Mouse (Mus musculus) left cerebral cortex, adult 11 months (tissue): ENCODE results near the gene Snrpc.
"Not testable (repeated sequence)": the region's sequence is repeated elsewhere in the genome, so short reads cannot be mapped to it uniquely, and the experiment has no call there.

Experiments
- DNase-seq: peaks from one replicate; pipeline ENCODE4 v3.0.0; 2022; ENCODE audit warnings: low spot score

Gene Snrpc

DNA sequence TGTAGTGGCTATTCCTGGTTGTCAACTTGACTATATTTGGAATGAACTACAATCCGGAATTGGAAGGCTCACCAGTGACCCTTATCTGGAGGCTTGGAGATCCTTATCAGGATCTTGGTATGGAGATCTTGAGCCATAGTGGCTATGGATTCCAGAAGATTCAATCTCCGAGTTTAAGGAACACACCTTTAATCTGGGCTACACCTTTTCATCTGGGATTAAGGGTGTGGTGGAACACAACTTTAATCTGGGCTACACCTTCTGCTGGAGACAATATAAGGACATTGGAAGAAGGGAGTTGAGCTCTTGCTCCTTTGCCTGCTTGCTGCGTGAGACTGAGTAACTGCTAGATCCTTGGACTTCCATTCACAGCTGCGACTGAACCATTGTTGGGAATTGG lies at the start of gene Snrpc:
Gene Snrpc, plus strand, starts transcription at position 301 of the 400 bp plus-strand sequence.
- not testable (repeated sequence) for DNase-seq

DNA sequence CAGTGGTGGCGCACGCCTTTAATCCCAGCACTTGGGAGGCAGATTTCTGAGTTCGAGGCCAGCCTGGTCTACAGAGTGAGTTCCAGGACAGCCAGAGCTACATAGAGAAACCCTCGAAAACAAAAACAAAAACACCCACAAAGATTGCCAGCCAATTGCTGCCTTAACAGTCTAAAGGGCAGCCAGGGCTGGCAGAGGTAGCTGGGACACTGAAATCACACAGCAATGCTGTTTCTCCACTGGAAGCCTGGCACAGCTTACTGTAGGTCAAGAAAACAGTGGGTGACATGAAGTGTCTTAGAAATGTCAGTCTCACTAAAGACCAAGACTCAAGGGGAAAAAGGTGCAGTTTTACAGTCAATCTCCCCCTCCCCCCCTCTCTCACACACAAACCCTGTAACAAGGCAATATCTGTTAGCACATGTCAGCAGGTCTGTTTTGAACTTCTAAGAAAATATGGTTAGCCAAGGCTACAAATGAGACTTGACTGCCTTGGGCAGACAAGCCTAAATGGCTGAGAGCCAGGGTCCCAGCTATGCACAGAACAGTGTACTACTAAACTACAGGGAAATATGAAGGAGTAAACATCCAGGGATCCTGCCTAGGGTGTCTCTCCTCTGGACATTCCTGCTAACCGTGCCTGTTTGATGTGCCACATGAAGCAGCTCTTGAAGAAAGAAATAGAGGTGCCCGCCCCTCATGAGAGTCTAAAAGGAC lies 49.3 kb upstream of the Snrpc start:
- no peak for DNase-seq

DNA sequence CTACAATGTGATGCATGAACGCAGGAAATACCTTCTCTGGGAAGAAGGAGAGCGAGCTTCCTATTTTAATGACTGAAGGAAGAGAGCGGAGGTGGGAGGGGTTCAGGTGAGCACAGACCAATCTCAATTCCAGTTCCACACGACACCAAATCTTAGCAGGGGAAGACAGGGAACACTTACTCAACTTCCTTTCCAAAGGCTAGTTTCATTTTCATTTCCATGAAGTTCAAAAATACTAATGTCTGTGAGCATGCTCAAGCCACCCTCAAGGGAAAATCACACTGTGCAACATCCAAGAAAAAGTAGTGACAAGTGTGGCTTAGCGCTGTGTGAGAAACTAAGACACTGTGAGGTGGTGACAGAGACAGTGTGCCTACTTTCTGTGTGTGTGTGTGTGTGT lies 47.9 kb upstream of the Snrpc start:
- no peak for DNase-seq

DNA sequence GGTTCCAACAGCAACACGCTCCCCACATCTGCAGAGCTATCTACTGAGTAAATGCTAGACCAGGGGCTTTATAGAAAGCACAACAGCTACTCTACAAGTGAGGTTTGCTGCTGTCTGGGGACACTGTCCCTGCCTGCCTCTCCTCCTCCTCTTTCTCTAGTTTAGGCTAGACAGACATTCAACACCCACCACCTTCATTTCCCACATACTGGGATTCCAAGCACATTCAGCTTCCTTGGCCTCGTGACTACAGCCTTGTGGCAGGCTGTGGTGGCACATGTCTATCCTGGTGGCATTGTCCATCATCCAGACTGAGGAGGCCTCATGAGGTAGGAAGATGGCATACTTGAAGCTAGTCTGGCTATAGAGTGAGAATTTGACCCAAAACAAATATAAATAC lies 47.0 kb upstream of the Snrpc start:
- no peak for DNase-seq

DNA sequence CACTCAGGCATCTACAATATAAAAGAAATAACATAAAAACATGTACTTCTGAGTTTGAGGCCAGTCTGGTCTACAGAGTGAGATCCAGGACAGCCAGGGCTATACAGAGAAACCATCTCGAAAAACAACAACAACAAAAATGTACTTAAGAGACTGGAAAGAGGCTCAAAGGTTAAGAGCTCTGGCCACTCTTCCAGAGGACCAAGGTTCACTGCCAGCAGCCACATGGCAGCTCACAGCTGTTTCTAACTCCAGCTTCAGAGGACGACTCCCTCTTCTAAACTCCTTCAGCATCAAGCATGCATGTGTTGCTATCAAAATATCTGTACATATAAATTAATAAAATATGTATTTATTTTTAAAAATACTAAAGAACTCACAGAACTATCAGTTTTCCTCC lies 46.4 kb upstream of the Snrpc start:
- no peak for DNase-seq

DNA sequence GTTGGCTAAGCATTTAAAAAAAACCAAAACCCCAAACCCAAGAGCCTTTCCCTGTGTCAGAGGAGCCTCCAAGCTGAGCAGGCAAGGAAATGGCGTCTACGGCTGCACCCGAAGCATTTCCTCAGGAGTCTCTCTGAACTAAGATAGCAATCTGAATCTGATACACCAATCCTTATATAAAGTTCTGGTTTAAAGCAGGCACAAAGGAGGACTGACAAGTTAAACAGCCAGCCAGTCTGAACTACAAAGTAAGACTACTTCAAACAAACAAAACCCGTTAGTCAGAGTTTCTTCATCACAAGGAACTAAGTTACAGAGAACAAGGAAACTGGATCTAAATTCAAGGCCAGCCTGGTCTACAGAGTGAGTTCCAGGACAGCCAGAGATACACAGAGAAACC lies 45.4 kb upstream of the Snrpc start:
- no peak for DNase-seq

DNA sequence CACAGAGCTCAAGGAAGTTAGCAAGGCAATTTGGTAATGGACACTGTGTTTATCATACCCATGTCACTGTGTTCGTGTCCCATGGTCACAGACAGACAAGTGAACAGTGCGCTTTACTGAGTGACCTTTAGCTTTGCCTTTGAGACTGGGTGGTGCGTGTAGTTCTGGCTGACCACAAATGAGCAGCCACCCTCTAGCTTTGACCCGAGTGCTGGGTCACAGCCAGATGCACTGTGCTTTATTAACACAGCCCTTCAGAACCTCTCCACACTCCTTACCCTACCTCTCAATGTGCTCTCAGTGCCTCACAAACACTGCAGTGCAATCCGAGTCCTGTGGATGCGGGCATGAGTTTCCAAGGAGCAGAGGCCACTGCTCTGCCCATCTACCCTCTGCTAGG lies 44.8 kb upstream of the Snrpc start:
- no peak for DNase-seq

DNA sequence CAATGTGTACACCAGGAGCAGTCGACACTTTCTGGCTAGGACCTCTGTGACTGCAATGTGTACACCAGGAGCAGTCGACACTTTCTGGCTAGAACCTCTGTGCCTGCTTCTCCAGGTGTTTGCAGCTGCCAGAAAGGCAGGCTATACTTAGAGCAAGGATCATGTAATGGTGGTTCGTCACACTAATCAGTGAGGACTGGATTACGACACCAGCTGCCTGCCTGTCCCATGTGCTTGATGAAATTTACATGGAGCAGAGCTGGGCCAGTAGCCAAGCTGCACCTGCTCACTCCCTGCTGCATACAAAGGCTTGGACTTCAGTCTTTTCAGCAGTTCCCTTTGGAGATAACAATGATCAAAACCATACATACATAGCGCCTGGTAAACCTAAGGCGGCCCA lies 41.2 kb upstream of the Snrpc start:
- DNase-seq: no peak

DNA sequence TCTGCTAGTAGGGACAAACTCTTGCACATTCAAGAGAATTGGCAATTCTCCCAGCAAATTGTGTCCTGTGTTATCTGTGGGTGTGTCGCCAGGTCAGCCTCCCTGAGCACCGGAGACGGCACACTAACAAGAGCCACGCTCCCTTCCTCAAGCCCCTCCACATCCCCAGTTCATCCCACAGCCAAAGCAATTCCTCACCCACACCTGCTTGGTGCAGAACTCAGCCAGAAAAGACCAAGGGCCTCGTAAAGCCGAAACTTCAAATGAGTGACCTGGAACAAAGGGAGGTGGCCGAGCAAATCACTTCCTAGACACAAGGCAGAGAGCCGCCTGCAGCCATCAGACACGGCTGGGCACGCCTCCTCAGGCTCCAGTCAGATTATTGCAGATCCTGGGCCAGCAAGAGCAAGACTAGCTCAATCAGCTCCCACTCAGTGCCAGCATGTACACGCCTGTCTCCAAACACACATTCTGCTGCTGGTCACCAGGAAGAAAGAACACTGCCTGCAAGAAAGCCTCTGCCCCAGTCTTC lies 40.5 kb upstream of the Snrpc start:
- DNase-seq: no peak

DNA sequence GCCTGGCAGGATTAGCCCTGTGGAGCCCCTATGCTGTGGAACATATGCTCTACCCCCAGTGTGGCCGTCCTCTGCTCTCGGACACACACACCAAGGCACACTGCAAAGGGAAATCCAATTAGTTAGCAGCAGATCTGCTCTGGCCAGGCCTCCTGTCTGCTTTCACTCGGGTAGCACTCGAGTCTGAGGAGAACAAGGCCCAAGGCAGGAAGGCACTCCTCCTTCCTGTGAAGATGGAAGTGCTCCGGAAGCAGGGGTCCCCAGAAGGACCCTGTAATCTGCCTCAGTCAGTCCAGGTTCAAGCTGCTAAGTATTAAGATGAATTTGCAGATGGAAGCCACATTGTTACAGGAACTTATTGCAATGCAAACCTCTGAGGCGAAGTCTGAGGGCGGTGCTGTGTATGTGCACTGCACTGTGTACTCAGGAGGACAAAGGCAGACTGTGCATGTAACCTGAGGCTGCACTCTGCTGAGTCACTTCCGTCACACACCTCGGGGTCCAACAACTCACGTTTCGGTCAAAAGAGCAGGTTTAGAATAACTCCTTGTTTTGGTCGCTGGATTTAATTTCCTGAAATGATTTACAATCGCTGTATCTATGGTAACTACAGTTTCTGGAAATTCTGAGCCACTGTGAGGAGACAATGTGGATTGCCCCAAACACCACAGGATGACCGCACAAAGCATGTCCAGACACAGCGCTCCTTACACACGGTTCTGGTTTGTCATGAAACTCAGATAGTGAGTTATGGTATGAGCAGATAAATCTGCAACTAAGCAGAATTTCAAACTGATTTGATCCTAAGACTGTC lies 38.0 kb upstream of the Snrpc start:
- no peak for DNase-seq

DNA sequence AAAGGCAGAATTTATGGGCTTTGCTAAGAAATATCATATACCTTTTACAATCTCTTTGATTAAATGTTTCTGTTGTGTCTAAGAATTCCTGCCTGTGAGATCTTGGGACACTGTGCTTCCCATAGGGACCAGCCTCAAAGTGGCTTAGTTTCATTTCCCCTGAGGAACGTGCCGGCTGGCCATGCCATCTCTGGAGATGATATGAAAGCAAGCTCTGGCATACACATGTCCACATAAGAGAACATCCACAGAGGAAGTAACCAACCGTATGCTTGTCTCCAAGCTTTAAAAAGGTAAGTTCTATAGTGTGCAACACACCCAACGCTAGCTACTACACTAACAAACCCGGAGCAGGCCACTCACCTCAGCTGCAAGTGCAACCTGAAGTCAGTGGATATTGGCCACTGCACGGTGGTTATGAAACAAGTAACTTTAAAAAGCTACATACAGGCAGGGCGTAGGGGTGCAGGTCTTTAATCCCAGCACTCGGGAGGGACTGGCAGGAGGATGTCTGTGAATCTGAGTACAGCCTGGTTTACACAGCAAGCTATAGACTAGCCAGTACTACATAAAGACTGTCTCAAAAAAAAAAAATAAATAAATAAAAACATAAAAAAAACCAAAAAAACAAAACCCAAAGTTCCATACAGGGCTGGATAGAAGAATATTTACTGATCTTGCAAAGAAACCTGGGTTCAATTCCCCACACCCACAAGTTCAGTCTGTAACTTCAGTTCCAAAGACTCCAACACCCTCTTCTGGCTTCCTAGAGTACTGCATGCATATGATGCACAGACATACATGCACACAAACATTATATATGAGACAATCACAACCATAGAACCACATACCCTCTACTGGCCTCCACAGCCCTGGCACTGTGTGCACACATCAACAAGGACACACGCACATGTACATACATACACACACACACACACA lies 37.0 kb upstream of the Snrpc start:
- DNase-seq: no peak

DNA sequence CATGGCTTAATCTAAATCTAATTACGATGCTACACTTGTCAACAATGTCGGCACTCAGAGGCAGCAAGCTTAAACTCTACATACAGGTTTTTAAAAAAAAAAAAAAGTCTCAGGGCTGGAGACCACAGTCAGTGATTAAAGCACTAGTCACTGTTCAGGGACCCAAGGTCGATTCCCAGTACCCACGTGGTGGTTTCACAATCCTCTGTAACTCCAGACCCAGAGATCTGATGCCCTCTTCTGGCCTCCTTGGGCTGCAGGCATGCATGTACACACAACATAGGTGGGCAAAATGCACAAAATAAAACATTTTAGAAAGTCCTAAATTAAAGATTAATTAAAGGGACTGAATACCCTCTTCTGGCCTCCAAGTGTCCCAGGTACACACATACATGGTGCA lies 34.2 kb upstream of the Snrpc start:
- DNase-seq: no peak

DNA sequence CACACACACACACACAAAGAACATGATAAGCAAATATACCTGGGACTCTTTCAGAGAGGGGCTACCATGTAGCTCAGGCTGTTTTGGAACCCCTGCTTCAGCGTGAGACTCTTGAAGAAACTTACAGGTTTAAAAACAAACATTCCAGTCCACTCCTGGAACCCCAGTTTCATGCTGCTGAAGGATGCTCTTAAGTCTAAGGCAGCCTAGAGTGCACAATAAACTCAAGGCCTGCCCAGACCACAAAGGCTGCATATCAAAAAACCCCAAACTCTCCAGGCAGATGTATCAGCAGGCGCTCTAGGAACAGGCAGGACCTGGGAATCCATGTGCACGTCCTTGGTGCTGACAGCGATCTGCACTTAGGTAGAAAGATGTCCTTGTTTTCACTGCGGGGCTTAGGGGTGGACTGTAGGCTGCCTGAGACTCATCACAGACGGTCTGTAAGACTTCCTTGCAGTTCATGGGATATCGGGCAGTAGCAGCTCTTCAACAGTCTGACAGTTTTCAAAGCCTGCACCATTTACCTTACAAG lies 33.7 kb upstream of the Snrpc start:
- DNase-seq: no peak

DNA sequence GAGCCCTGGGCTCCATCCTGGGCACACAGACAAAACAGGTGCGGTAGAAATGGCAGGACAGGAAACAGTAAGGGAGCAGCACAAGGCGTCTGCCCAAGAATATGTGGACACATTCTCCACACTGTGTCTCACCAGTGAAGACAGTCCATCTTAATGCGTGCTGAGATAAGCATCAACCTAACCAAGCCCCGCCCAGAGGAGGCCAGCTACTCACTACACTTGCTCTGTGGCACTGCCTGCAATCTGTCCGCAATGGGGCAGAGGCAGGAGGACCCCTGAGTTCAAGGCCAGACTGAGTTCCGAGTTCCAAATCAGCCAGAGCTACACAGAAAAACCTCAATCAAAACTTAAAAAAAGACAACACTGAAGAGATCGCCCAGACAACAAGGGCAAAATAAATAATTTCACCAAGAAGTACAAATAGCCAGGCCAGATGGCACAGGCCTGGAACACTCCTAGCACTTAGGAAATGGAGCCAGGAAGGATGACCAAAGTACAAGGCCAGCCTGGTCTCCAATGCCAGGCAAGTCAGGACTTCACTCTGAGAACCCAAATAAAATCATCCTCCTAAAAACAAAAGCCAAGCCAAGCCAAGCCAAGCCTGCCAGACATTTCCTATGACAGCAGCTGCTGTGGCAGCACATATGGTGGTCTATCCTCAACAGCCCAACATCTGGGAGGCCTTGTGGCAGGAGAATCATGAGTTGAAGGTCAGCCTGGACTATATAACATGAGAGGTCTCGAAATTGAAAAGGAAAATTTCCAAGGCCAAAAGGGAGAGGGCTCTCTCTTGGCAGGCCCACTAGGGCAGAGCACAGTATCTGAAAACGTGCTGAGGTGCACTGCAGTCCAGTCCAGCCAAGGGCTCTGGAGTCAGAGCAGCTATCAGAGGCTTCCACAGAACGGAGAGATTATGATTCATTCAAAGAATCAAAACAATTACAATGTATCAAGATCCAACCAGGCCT lies 32.9 kb upstream of the Snrpc start:
- no peak for DNase-seq

DNA sequence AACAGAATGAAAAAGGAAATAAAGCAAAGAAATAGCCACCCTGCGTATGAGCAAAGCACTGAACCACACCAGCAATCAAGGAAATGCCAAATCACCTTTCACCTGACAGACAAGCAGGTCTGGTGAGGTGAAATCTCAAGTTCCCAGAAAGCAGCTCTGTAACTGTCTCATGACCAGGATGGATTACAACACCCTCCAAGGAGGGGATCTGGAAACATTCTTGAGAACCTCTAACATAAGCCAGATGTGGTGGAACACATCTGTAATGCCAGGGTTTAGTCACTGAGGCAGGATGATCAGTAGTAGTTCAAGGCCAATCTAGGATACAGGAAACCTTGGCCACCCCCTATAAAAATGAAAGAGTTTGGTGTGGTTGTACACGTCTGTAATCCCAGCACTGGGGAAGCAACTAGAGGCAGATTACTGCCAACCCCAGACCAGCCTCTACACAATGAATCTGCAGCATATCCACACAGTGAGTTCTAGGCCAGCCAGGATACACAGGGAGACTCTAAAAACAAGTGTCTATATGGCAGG lies 30.3 kb upstream of the Snrpc start:
- DNase-seq: no peak

DNA sequence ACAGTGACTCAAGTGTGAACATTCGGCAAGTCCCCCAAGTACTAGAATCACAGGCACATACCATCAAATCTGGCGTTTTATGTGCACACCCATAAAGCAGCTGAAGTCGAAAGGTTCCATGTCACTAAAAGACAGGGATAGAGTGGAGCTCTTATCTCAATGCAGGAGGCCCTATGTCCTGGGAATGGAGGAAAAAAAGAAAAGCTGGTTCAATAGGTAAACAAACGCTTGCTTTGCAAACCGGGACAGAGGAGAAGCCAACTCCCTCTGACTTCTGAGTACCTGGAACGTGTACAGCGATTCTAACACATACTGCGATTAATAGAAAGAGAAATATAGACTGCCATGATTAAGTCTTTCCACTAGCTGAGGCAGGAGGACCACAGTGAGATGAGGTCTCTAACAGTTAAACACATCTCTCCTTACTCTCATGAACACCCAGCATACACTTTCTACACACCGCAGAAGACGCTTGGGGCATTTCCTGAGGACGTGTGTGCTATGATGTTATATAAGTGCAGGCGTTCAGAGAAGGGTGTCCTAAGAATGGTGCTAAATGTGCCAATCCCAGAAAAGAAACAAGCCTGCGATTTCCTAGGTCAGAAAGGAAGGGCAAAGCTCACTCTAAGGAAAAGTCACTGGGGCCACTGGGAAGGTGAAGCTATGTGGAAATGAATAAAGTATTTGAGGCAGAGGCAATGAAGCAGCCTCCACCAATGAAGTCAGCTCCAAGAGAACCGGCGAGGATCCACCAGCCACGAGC lies 27.2 kb upstream of the Snrpc start:
- no peak for DNase-seq

DNA sequence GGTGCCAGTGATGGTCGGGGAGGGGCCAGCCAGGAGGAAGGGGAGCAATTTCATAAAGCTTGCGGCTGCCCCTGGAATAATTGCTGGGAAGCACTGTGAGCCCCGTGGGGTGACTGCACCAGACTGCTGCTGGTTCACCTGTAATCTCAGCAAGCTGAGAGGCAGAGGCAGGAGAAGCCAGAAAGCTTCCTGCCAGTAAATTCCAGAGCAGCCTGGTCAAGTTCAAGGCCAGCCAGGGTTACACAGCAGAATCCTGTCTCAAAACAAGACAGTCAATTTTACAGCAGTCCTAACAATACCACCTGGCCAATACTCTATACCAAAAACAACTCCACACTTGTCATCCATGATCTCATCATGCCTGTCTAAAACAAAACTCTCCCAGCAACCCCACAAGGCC lies 26.0 kb upstream of the Snrpc start:
- no peak for DNase-seq

DNA sequence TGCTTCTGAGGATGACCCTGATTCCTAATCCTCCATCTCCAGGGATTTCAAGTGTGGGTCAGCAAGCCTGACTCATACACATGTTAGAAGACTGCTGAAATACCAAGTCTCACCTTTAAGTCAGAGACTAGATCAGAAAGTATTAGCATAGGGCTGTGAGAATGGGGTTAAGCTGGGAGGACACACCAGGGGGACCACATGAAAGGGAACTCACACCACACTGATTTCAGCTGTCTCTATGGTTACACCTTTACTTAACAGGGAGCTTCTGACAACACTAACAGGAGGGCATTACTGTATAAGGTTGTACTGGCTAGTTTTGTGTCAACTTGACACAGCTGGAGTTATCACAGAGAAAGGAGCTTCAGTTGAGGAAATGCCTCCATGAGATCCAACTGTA lies 23.3 kb upstream of the Snrpc start:
- no peak for DNase-seq

DNA sequence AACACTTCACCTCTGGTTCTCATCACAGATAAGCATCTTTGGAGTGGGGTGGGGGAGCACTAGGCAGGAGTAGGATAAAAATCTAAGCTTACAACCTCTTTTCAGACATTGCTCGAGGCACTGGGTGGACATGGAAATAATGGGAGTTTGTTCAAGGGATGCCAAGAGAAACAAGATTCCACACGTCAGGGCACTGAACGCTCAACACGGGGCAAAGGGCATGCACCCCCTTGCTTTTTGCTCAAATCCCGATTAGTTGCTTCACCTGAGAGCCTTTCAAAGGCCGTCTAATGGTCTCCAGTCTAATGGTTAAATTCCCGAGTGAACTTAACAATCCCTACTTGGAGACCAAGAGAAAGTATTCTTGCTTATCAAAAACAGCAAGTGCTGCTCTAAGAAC lies 18.9 kb upstream of the Snrpc start:
- no peak for DNase-seq

DNA sequence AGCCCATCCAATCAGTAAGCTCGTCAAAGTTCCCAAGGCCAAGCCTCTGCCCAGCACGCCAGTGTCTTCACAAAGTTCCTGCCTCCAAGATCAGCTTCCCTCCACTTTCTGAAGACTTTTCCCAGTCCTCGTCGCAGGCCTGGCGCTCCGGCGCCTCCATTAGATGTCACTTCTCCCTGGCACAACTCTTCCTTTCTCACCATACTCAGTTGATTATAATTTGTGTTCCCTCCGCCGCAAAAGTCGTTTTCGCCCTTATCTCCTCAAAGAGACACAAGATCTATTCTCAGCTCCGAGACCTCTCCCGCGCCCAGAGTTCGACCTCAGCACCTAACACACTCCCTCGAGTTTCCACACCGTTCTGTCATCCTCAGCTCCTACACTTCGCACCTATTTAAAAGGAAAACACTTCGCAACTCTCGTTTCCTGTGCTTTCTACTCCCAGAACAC lies 18.4 kb upstream of the Snrpc start:
- DNase-seq: no peak
